Mouse (Mus musculus) MN1 (cell line): Measurements from ENCODE around the gene Scaf8.
A peak's percentile ranks its signal among the peaks of the same experiment; 100 is the strongest.

ENCODE experiments used
- DNase-seq: peaks from one replicate; pipeline ENCODE4 v3.0.0-alpha.2; 2016; ENCODE audit warnings: low spot score

The Scaf8 gene

DNA sequence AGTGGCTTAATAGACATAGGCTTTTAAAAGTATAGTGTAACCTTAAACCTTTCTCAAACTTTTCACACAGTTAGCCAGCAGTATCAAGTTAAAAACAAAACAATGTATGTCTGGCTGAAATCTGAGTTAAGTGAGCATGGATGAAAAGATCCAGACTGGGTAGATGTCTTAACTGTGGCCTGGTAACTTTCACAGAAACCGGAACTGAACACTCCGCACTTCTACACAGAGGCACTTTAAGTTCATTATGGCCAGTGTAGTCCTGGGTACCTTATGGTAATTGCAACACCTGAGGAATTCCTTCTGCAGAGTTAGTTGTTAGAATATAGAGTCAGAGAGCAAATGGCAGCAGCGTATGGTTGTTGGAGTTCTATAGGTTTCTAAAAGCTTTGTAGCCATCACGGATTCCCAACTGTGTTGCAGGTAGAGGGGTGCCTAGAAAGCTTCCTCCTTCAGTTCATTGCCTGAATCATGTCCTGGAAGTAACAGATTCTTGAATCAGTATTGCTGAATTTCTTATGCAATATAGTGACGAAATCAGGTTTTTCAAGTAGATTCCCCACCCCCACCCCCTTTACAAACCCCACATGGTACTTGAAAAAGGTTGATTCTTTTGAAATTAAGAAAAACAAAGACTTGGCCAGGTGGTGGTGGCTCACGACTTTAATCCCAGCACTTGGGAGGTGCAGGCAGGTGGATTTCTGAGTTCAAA, 92.9 kb downstream of the Scaf8 start:
- no peak for DNase-seq

DNA sequence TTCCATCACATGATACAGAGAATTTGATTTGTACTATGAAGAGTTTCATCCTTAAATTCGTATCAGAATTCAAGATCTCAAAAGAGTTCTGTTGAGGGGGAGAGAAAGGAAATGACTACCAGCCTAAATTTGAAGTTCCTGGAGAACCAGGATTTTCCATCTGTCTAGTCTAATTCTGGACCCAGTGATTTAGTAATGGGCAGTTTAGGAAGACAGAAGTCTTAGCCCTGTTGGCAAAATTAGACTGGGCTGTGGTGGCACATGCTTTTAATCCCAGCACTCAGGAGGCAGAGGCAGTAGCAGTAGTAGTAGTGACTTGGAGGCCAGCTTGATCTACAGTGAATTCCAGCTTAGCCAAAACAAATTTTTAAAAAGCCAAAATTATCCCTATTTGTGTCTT, 93.7 kb downstream of the Scaf8 start:
- no peak for DNase-seq

DNA sequence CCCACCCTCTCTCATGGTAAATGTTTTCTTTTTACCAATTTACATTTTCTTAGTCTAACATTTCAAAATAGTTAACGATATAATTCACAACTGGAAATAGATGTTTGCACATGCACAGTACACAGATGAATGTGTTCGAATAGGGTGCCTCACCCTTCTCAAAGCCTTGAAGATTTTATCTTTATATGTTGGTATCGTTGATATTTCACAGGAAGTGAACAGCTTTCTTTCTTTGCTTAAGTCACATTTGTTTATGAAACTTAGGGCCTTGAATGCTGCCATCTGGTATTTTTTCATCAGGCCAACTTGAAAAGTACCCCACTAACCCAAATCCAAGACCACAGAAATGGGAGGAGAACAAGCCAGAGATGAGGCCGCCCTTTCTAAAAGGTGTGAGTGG, 94.8 kb downstream of the Scaf8 start:
- no peak for DNase-seq

DNA sequence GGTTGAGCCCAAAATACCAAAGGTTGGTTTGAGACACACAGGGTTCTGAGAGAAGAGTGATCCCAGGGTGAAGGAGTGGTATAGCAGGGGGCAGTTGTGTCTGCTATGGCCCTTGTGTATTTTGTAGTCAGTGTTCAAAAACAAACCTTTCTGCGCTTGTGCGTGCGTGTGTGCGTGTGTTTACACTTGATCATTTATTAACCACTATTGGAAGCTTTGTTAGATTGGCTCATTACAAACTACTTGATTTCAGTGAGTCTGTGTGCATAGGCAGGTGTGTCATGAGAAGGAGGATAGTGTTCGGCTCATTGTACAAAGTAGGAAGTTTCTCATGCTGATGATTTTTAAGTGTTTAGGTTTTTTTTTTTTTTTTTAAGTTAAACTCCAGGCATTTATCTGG, 95.4 kb downstream of the Scaf8 start:
- no peak for DNase-seq

DNA sequence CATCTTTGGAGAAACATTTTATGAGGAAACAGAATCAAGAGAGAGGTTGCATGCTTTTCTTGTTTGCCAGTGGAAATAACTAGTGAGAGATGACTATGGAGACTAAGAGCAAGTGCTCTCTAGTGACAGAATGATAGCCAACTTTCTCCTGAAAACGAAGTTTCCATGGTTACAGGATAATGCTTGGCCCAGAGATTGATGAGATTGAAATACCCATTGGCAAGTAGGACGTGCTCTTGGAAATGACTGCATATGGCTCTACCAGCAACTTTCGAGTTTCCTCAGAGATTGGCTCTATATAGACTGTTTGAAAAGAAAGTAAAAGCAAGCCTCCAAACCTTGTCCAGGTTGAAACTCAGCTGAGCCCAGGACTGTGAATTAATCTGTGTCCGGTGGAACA, 97.3 kb downstream of the Scaf8 start:
- DNase-seq, result no peak

DNA sequence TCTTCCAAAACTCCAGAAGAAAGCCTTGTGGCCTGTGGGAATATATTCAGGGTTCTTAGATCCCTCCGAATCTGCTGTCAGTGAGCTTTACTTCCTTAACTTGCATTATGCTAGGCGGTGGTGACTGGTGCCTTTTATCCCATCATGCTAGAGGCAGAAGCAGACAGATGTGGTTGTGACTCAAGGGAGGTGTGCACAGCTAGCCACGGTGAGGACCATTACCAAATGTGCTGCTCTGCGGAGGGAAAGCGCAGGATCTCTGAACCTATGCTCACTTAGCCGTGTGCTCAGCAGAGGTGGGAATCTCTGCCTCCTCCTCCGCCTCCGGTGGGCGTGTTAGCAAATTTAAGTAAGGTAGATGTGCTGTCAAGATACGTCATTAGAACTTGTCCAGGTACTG, 98.1 kb downstream of the Scaf8 start:
- no peak for DNase-seq

DNA sequence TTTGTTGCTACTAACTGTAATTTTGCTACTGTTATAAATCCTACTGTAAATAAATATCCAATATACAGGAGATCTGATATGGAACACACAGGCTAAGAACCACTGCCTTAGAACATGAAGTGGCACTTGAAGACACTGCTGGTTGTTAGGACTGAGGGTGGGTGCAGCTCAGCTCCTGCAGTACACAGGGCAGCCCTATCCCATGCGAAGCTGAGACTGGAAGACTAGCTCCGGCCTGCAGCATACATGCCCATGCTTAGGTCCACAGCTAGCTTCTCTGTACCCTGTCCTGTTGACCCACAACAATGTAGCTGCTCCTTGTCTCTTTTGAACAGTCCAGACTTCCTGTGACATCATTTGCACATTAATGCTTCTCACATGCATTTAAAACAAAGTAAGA, 100.1 kb downstream of the Scaf8 start:
- no peak for DNase-seq

DNA sequence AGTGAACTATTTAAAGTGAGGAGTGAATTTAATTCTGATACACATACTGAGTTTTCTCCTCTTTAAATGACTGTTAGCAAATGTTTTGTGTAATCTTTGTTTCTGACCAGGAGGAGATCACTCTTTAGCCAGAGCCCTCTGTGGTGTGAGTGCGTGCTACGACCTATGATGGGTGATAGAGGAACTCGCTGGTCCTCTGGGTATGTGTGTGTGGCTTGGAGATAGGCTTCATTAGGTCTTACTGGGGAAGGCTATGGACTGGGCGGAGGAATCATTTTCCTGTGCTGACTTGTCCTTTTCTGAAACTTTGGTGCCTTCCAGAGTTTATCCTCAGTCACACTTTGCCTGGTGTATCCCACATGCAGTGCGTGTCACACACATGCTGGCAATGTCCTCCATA, 102.3 kb downstream of the Scaf8 start:
- DNase-seq, result no peak

DNA sequence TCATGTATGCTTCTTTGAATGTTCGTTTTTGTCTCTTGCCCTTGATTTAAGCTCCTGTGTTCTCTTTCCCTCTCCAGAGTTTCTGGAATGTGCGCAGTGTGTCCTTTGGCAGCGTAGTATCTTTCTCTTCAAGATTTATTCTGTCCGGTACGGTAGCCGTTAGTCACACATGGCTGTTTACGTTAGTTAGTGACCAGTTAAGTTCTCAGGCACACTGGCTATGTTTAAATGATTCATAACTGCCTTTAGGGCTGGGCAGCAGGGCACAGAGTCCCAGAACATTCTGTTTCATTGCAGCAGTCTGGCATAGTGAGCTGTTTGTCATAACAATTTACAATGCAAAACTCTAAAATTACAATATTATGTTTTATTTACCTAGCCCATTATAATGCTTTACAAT, 103.6 kb downstream of the Scaf8 start:
- DNase-seq, result no peak

DNA sequence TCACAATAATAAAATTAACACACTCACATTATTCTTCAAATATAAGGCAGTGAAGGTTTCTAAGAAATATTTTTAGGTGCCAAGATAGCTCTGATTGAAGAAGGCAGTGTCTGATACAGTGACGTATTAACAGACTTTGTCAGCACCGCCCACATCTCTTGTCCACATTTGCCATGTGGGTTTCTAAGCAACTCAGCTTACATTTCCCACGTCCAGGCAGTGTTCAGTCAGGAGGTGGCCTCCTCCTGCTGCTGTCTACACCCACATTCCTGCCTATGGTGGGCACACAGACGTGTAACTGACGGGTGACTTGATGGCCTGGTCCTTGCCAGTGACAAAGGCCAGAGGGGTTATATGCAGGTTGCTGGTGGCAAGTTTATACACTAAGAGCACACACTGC, 104.1 kb downstream of the Scaf8 start:
- DNase-seq, result no peak

DNA sequence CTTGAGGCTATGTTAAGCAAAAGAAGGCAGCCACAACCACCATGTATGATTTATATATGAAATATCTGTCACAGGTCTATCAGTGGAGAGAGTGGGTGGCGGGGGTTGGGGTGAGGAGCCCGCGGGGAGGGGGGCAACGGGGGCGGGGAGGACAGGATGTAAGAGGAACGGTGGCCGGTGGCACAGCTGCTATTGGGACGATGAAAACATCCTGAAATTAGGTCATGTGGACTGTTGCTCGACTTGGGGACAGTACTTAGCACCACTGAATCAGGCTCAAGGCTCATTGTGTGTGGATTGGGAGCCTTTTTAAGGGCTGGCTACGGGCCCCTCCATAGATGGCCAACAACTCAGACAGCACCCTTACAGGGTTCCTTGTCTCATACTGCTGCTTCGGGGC, 105.4 kb downstream of the Scaf8 start:
- no peak for DNase-seq

DNA sequence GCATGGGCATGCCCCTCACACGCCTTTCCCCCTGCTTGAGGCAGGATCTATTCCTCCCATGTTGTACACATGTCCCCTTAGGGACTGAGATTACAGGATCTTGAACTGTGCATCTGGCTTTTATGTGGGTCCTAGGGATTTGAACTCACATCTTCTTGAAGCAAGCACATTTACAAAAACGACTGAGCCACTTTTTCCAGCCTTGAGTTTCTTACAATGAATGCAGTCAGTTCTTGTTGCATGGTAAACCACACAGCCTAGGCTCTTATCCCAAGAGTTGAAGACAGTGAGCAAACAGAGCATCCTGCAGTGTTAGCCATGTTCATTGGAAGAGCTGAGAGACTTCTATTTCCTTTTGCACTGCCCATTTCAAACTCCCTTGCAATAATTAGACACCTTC, 108.3 kb downstream of the Scaf8 start:
- no peak for DNase-seq

DNA sequence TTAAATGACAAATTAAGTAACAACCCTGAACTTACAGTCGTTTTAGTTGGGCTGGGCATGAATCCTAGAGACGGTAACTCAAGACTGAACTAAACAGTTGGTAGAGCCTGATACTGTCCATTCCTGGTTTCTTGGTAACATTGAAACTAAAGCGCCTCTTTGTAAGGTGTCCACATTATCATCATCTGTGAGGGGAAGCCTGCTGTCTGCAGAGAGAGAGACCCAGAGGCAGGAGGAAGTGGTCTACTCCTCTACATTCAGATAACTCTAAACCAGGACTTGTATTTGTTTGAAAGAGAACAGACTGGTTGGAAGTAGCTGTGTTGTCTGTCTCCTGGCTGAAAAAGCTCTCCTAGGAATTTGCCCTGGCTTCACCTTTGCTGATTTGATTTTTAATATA, 108.9 kb downstream of the Scaf8 start:
- DNase-seq, result no peak

DNA sequence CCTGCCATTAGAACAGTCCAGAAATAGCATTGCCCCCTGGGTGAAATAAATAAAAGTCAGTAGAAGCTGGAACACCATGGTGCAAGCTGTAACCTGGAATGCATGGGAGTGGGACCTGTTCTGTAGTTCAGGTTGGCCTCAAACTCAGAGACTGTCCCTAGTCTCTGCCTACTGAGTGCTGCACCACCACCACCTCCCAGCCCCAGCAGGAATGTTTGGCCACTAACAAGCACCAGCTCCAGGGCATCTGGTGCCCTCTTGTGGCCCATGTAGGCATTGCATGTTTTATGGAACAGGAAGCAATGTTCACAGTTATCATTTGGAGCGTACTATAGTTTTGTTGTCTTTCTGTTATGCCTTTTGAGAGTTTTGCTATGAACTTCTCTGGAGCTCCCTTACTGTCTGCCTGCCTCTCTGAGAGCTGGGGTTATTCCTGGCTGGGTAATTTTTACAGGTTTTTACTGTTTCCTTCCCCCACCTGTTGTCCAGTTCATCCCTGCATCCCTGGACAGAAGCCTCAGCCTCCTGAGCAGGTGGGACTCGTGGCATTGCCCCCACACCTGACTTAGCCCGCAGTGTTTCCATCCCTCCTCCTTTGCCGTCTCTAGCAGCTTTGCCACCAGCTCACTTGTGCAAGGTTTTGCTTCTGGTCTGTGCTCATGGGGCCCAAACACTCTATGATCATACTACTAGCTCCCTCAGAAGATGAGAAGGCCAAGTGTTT, 109.8 kb downstream of the Scaf8 start:
- peak; percentile 83 for DNase-seq

DNA sequence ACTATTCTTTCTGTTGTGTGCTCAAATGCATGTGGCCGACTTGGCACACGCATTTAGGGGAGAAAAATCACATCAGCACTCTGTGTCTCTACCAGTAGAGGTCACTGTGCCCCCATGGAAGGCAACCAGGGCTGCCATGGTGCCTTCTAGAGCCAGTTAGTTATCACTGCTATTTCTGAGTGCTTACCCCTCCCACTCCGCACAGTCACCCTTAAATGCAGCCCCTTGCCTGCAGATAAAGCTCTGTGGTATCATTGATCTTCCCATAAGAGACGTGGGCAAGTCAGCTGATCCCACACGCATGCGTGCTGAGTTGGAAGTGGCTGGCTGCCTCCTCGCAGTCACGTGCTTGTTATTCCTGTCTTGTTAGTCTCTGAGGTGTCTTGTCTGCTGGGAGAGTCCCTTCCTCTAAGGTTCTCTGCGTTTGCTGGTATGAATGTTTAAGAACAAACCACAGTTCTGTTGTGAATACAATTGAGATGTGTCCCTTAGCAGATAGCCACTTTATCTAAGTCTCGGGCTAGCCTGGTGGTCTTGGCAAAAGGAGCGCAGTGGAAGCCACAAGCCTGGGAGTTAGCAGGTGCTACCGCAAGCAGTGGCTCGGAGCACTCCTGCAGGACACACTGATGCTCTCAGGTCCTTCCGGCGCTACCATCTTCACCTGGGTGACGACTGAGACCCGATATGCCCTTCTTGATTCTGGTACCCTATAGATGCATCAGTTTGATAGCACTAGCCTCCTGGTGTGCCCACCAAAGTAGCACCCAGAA, 115.6 kb downstream of the Scaf8 start:
- peak; percentile 78 for DNase-seq

DNA sequence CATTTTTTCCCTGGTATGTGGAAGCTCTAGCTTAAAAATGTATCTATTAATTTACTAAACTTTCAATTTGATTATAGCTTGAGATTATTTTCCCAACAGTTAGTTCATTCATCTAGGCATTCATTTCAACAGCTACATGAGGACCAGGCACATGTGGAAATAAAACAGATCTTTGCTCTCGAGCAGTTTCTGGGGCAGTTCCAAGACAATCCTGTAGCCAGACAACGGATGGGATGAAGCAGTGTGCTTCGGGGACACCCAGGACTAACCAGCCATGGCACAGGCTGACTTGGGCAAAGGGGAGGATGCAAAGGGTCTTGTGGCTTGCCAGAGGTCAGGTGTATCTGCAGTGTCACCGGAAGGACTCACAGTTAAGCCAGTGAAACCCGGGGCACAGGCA, 117.9 kb downstream of the Scaf8 start:
- DNase-seq, result peak; percentile 42

DNA sequence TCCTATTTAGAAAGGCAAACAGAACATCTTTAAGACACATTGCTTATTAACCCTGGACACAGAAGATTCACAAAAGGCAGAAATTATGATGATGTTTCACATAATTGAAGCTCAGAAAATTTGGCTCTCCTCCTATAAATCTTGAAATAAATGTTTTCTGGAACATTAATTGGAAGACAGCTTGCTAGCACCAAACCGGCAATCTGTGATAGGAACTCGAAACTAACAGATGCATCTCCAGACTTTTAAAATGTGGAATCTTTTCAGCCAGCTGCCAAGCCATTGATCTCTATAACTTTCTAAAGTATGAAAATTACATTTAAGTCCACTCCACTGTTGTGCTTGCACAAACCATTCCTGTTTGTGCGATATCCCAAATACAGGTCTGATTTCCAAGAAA, 128.9 kb downstream of the Scaf8 start:
- no peak for DNase-seq

DNA sequence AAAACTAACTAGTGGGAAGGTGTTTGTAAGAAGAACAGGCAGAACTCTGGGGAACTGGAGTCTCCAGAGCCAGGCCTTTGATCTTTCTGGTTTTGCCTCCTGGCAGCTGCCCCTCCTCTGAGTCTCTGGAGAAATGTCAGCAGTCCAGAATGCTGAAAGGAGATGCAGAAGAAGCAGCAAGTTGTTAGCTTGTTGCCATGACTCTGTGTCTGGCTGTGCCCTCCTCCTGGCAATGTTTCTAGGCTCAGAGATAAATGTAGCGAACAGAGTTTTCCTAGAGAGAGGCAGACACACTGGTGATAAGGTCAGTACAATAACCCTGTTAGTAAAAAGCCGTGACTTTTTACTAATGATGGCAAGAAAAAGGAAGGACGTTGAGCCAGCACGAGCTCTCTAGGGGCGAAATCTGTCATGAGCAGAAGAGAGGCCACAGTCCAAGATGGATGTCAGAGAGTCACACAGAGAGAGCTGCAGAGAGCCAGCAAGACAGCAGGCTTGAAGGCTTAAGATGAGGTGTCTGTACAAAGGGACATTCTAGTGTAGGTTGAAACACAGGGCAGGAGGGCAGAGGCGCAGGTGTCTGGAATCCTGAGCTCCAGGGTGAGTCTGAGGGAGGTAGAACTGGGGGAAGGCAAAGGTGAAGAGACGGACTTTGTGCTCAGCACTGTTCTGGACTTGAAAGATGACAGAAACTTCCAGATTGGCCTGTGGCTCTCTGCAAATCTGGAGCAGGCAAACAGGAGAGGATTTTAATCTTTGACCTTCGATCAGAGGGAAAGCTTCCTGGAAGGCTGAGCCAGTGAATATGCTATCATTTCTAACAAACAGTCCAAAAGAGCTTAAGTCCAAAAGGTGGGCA, 130.3 kb downstream of the Scaf8 start:
- DNase-seq, result peak; percentile 82

DNA sequence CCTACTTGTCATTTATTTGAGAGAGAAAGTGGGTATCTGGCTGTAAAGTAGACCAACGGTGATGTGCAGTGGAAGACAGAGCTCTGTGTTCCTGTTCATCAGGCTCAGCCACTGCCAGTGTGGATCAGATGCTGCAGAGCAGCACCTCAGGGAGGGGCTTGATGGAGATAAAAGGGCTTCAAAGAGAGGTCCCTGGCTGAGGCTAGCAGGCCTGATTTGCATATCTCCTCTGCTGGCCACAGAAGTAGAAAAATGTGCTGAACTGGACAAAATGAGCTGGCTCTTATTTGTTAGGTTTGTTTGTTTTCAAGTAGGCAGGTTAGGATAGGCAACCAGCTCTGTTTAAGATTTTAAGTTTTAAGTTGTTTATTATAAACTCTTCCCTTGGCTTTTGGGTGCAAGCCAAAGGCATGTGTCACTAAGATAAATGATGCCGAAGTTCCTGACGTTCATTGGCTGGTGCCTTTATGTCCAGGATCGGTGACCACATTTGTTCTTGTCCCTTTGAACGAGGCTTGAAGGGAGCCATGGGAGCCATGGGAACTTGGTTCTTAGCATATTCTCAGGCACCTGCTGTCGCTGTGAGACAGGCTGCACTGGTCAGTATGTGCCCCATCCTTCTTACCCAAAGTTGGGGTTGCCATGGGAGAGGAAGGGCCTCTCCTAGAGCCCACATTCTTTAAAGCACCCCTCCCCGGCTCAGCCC, 132.0 kb downstream of the Scaf8 start:
- no peak for DNase-seq
